Mouse (Mus musculus): ENCODE results near the gene Moap1.

Moap1 gene

DNA sequence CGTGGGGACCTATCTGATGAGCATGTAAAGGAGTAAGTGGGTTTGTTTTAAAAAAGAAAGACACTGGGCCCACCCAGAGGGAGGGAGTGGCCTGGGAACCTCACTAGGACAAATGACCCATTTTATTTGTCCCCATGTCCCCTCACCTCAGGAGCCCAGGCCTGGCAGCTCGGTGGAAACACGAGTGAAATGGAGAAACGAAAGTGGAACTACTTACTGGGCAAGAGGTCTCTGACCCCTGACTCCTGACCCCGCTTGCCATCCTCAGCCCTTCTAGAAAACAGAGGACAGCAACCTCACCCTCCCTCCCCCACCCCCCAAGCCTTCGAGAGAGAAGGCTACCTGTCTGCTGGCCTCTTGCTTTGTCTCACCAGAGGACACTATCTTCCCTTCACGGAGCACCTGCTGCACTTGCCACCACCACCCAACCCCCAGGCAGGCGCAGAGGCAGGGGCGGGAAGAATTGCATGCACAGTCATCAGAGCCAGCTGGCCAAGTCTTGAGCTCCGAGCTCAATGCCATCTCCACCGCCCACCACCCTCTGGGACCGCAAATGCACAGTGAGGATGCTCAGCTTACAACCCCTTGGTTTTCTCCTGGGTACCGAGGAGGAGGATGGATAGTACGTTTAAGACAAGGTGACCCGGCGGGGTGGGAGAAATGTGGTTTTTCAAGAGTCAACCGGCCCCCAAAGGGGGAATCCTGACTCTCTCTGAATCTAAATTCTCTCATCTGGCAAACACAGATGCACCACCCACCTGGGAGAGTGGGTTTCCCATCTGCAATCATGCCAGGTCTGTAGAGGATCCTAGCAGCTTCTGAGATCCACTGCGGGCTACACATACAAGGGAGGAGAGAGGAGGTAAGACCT lies 47.9 kb downstream of the Moap1 start:
- in situ Hi-C loops (cut with MboI; ENCODE audit: unreplicated experiment in 2 of 2) = no loop called here

Measured in v-Abl transformed pro-B cells (cell line).